Mouse (Mus musculus) embryonic fibroblast, embryonic 13.5 days (primary cell): ENCODE results near the gene Naa16.

Source experiments
- CTCF ChIP-seq: IDR thresholded peaks from 2 replicates; pipeline ENCODE4 v1.5.1; 2011; ENCODE audit warnings: mild to moderate bottlenecking, control low read depth, low read length, moderate library complexity, borderline replicate concordance; ENCODE audit not compliant: insufficient read depth
- POLR2A ChIP-seq: IDR thresholded peaks from 2 replicates; pipeline ENCODE4 v1.6.1; 2011; ENCODE audit warnings: low read depth, mild to moderate bottlenecking, control low read depth, low read length, moderate library complexity

- TF ChIP-seq CTCF (no peak), POLR2A (no peak)
These were observed 90.8 kb downstream of the Naa16 start for GRCm38 (mm10) chr14:79299796-79300195.
